Mouse (Mus musculus) limb, embryonic 12.5 days (tissue): ENCODE data around the gene Caskin1. TPM values are rescaled to one million over a fixed set of nuclear protein-coding genes. Genes with fewer than 3 reads are reported as not detected.
A peak's percentile ranks its signal among the peaks of the same experiment; 100 is the strongest.

Source experiments
- ATAC-seq: fragments of 200-750 bp; cut with Nextera tagmentation; 2 replicates; pipeline ENCODE4 v1.8.0; 2017; ENCODE audit warnings: low read depth, moderate TSS enrichment; ENCODE audit not compliant: insufficient number of reproducible peaks, insufficient read depth, low FRiP score, low TSS enrichment
- H3K27ac ChIP-seq: fragments of 300-500 bp; sonication (generic); 2 replicates; pipeline ENCODE4 v1.5.1; 2016; ENCODE audit warnings: mild to moderate bottlenecking, moderate library complexity
- H3K27me3 ChIP-seq: fragments of 300-500 bp; sonication (generic); 2 replicates; pipeline ENCODE4 v1.6.1; 2016; ENCODE audit warnings: mild to moderate bottlenecking, moderate library complexity
- H3K36me3 ChIP-seq: fragments of 300-500 bp; sonication (generic); 2 replicates; pipeline ENCODE4 v1.6.1; 2016; ENCODE audit warnings: mild to moderate bottlenecking, moderate library complexity
- H3K4me1 ChIP-seq: fragments of 300-500 bp; sonication (generic); replicated peaks from 2 replicates; pipeline ENCODE4 v1.6.1; 2016
- H3K4me2 ChIP-seq: fragments of 300-500 bp; sonication (generic); 2 replicates; pipeline ENCODE4 v1.6.1; 2016; ENCODE audit warnings: mild to moderate bottlenecking, moderate library complexity
- H3K4me3 ChIP-seq: fragments of 300-500 bp; sonication (generic); replicated peaks from 2 replicates; pipeline ENCODE4 v1.5.1; 2016; ENCODE audit warnings: mild to moderate bottlenecking
- H3K9ac ChIP-seq: fragments of 300-500 bp; sonication (generic); replicated peaks from 2 replicates; pipeline ENCODE4 v1.6.1; 2016; ENCODE audit warnings: mild to moderate bottlenecking, moderate library complexity
- H3K9me3 ChIP-seq: fragments of 300-500 bp; sonication (generic); 2 replicates; pipeline ENCODE4 v1.6.1; 2016; ENCODE audit warnings: mild to moderate bottlenecking, moderate library complexity
- WGBS: fragments of 180-500 bp; shearing (Covaris S2); methylation state at CpG from one replicate; pipeline ENCODE4 v1.1.7; 2016; 5-methylcytosine and 5-hydroxymethylcytosine counted together
- polyA plus RNA-seq: library from polyadenylated mRNA; unstranded; fragments of >200 nt; fragmentation: Nextera tagmentation; extraction: Ambion mirVana; gene quantifications from 2 replicates; pipeline ENCODE4 v1.2.1, GENCODE M21; 2016

Gene Caskin1
- polyA plus RNA-seq, 1 experiment from 2014 or later = 6.1 TPM

GRCm38 (mm10) chr17:24496026-24496425 is 7.6 kb downstream of the Caskin1 start:
- no peaks in the 10 kb centered on the region for H3K9me3 ChIP-seq
- no peak overlapping the region for H3K9ac ChIP-seq
- H3K36me3 ChIP-seq = peaks cover 29% of the 10 kb centered on the region
- 76% methylated on average over 1 of the region's 1 CpGs for WGBS
- no peak overlapping the region for H3K27ac ChIP-seq
- peaks cover 1% of the 10 kb centered on the region; the same call in 1 of the 2 replicates for H3K27me3 ChIP-seq
- no peak for ATAC-seq
- H3K4me1 ChIP-seq = 0 out of 2 replicates have a peak, but pooled peaks cover 2% of the 10 kb centered on the region
- no peak overlapping the region for H3K4me3 ChIP-seq
- H3K4me2 ChIP-seq = no peak overlapping the region

GRCm38 (mm10) chr17:24502208-24502607 is 13.8 kb downstream of the Caskin1 start:
- 37% methylated on average over 11 of the region's 11 CpGs for WGBS
- no peak overlapping the region for H3K4me2 ChIP-seq
- H3K4me1 ChIP-seq = peaks cover 8% of the 10 kb centered on the region
- 0 out of 2 replicates have a peak, but pooled peaks cover 9% of the 10 kb centered on the region for H3K27me3 ChIP-seq
- H3K9me3 ChIP-seq = no peaks in the 10 kb centered on the region
- ATAC-seq = no peak
- peaks cover 74% of the 10 kb centered on the region for H3K36me3 ChIP-seq
- 0 out of 2 replicates have a peak overlapping the region, but pooled peaks have one; percentile 8 for H3K9ac ChIP-seq
- H3K4me3 ChIP-seq = no peak overlapping the region
- H3K27ac ChIP-seq = no peak overlapping the region

DNA sequence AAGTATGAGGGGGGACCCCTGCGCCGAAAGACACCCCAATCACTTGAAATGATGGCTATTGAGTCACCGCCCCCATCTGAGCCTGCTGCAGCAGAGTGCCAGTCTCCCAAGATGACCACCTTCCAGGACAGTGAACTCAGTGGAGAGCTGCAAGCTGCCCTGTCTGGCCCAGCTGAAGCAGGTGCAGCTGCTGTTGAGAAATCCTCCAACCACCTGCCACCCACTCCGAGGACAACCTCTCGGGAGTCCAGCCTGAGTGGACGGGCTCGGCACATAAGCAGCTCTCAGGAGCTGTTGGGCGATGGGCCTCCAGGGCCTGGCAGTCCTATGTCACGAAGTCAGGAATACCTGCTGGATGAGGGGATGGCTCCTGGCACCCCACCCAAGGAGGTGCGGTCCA is 15.7 kb downstream of the Caskin1 start:
- no peak overlapping the region for H3K4me3 ChIP-seq
- H3K27me3 ChIP-seq = 0 out of 2 replicates have a peak, but pooled peaks cover 9% of the 10 kb centered on the region
- H3K9ac ChIP-seq = no peak overlapping the region
- 91% methylated on average over 10 of the region's 10 CpGs for WGBS
- no peak overlapping the region for H3K27ac ChIP-seq
- no peak overlapping the region for H3K4me2 ChIP-seq
- peaks cover 84% of the 10 kb centered on the region for H3K36me3 ChIP-seq
- peaks cover 9% of the 10 kb centered on the region for H3K4me1 ChIP-seq
- no peak for ATAC-seq
- H3K9me3 ChIP-seq = no peaks in the 10 kb centered on the region

GRCm38 (mm10) chr17:24505286-24505955 is 17.0 kb downstream of the Caskin1 start:
- Histone ChIP-seq H3K4me3 (no peak overlapping the region), H3K4me2 (no peak overlapping the region), H3K9ac (no peak overlapping the region), H3K36me3 (peaks cover 87% of the 10 kb centered on the region), H3K27me3 (0 out of 2 replicates have a peak, but pooled peaks cover 9% of the 10 kb centered on the region), H3K27ac (no peak overlapping the region), H3K4me1 (peaks cover 9% of the 10 kb centered on the region), H3K9me3 (no peaks in the 10 kb centered on the region)
- 89% methylated on average over 30 of the region's 30 CpGs for WGBS
- ATAC-seq = no peak

GRCm38 (mm10) chr17:24506332-24507070 is 18.1 kb downstream of the Caskin1 start:
- Histone ChIP-seq H3K27me3 (0 out of 2 replicates have a peak, but pooled peaks cover 9% of the 10 kb centered on the region), H3K36me3 (peaks cover 87% of the 10 kb centered on the region), H3K4me1 (peaks cover 9% of the 10 kb centered on the region), H3K9ac (peak overlapping the region; percentile 47; the same call in 1 of the 2 replicates), H3K27ac (no peak overlapping the region), H3K9me3 (no peaks in the 10 kb centered on the region), H3K4me2 (peak overlapping the region; percentile 39), H3K4me3 (peak overlapping the region; percentile 18; the same call in 1 of the 2 replicates)
- WGBS = 30% methylated on average over 36 of the region's 36 CpGs
- 0 out of 2 replicates have a peak, but pooled peaks have one; percentile 14 for ATAC-seq

DNA sequence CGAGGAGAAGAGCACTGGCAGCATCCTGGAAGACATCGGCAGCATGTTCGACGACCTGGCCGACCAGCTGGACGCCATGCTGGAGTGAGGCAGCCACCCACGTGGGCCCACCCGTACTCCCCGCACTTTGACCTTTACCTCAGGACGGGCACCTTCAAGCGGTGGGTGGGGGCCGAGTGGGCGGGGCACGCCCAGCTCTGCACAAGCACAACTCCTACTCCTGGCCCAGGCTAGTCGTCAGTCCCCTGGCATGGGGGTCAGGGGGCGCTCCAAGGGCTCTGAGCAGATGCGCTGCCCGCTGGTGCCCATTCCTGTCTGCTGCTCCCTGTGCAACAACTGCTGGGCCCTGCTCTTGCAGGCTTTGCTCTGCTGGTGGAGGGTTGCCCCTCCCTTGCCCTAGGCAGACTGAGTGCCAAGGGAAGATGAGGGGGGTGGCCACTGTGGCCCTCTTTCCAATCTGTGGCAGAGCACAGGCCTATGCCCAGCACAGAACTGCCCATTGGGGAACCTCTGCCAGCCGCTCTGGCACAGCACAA is 18.8 kb downstream of the Caskin1 start:
- H3K36me3 ChIP-seq = peaks cover 87% of the 10 kb centered on the region
- peaks cover 9% of the 10 kb centered on the region for H3K4me1 ChIP-seq
- no peak overlapping the region for H3K4me3 ChIP-seq
- WGBS = 42% methylated on average over 19 of the region's 19 CpGs
- 0 out of 2 replicates have a peak, but pooled peaks cover 9% of the 10 kb centered on the region for H3K27me3 ChIP-seq
- no peak overlapping the region for H3K9ac ChIP-seq
- H3K9me3 ChIP-seq = no peaks in the 10 kb centered on the region
- peak overlapping the region; percentile 39 for H3K4me2 ChIP-seq
- no peak overlapping the region for H3K27ac ChIP-seq
- no peak for ATAC-seq

- Histone ChIP-seq H3K27me3 (0 out of 2 replicates have a peak, but pooled peaks cover 9% of the 10 kb centered on the region), H3K4me1 (peaks cover 9% of the 10 kb centered on the region), H3K27ac (no peak overlapping the region), H3K9me3 (no peaks in the 10 kb centered on the region), H3K36me3 (peaks cover 87% of the 10 kb centered on the region), H3K9ac (no peak overlapping the region), H3K4me2 (no peak overlapping the region), H3K4me3 (no peak overlapping the region)
- 80% methylated on average over 12 of the region's 12 CpGs for WGBS
- no peak for ATAC-seq
These were observed 19.5 kb downstream of the Caskin1 start for GRCm38 (mm10) chr17:24507806-24508460.

DNA sequence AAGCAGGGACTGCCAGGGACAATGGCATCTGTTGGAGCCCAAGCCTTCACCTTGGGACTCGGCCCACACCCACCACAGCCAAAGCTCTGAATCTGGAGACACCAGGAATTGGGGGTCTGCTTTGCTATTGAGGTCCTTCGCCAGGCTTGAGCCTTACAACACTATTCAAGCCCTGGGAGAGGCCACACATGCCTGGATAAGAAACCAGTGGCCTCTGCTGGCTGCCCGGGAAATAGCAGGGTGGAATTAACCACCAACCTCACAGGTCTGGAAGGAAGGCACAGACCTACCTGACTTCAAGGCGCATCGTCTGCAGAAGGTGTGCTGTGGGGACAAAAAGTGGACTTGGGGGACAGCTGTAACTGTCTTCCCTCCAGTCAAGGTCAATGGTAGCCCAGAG is 25.2 kb downstream of the Caskin1 start:
- WGBS = 57% methylated on average over 5 of the region's 5 CpGs
- ATAC-seq = no peak
- H3K9me3 ChIP-seq = no peaks in the 10 kb centered on the region
- H3K4me3 ChIP-seq = no peak overlapping the region
- no peaks in the 10 kb centered on the region for H3K4me1 ChIP-seq
- H3K27ac ChIP-seq = no peak overlapping the region
- no peaks in the 10 kb centered on the region for H3K27me3 ChIP-seq
- H3K4me2 ChIP-seq = no peak overlapping the region
- H3K36me3 ChIP-seq = peaks cover 99% of the 10 kb centered on the region
- H3K9ac ChIP-seq = no peak overlapping the region

- H3K4me1 ChIP-seq = no peaks in the 10 kb centered on the region
- H3K9ac ChIP-seq = no peak overlapping the region
- peak overlapping the region; percentile 59 for H3K27ac ChIP-seq
- H3K4me3 ChIP-seq = no peak overlapping the region
- WGBS = 87% methylated on average over 24 of the region's 24 CpGs
- peaks cover 97% of the 10 kb centered on the region for H3K36me3 ChIP-seq
- no peaks in the 10 kb centered on the region for H3K27me3 ChIP-seq
- H3K9me3 ChIP-seq = no peaks in the 10 kb centered on the region
- H3K4me2 ChIP-seq = no peak overlapping the region
- ATAC-seq = no peak
These were observed 26.2 kb downstream of the Caskin1 start for GRCm38 (mm10) chr17:24514270-24515257.

DNA sequence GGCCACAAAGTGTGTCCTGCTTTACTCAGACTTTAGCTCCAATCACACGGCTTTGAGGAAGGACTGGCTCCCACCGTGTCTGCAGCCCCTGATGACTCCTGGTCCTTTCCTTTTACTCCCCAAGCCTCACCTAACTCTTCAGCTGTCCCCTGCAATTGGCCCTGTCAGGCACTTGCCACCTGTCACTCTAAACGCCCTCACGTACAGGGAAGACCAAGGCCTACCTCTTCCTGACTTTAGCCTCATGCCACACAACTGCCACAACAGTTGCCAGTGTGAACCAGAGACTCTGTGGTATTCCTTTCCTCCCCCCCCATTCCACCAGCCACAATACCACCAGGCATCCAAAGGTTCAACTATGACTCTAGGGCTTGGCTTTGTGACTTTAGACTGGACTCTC is 32.0 kb downstream of the Caskin1 start:
- Histone ChIP-seq H3K4me2 (no peak overlapping the region), H3K9me3 (no peaks in the 10 kb centered on the region), H3K27ac (no peak overlapping the region), H3K9ac (no peak overlapping the region), H3K36me3 (peaks cover 61% of the 10 kb centered on the region), H3K27me3 (no peaks in the 10 kb centered on the region), H3K4me1 (0 out of 2 replicates have a peak, but pooled peaks cover 6% of the 10 kb centered on the region), H3K4me3 (no peak overlapping the region)
- no peak for ATAC-seq
- 85% methylated on average over 4 of the region's 4 CpGs for WGBS
